Mouse (Mus musculus): ENCODE data around the gene Olfml3. TPM values are rescaled to one million over a fixed set of nuclear protein-coding genes. Genes with fewer than 3 reads are reported as not detected.

The Olfml3 gene
- polyA plus RNA-seq (2012; rRNA removed) (1.2 and 1.3 TPM in 2 replicates), polyA plus RNA-seq (2014; fragmentation: Nextera tagmentation; extraction: Ambion mirVana) (1.7 and 2.0 TPM in 2 replicates)

- TF ChIP-seq EP300 (IDR thresholded peaks at IDR 0.05; ENCODE audit: low read depth) (no peak), CTCF (IDR thresholded peaks at IDR 0.05; ENCODE audit: low read depth) (peak; percentile 82)
- no peak within 1 kb of the TSS for H3K27ac ChIP-seq
These were observed at the start of gene Olfml3 for GRCm38 (mm10) chr3:103737778-103738571. Gene Olfml3, minus strand, starts transcription at chr3:103738001.

GRCm38 (mm10) chr3:103787225-103787624, 49.4 kb upstream of the Olfml3 start:
- 40% methylated on average over 7 of the region's 7 CpGs for WGBS (ENCODE audit: insufficient replicate concordance)
- no peak overlapping the region for H3K9ac ChIP-seq (replicated peaks)
- H3K27me3 ChIP-seq (ENCODE audit: control insufficient read depth, insufficient read depth, low read length): no peaks in the 10 kb centered on the region
- DNase-seq (ENCODE audit: low read depth in 3 of 3, low spot score in 3 of 3): no peak
- peak overlapping the region in 1 of 2 experiments; percentile 25; a peak in 2 of 4 replicates for H3K4me3 ChIP-seq (ENCODE audit: insufficient read depth in 1 of 2, low read depth in 2 of 2, low read length in 2 of 2)
- H3K27ac ChIP-seq: peak overlapping the region; percentile 40; the same call in 1 of the 2 replicates
- H3K36me3 ChIP-seq (replicated peaks; ENCODE audit: control insufficient read depth, insufficient read depth, low read depth): peaks cover 2% of the 10 kb centered on the region; the same call in 1 of the 2 replicates
- TF ChIP-seq CTCF (IDR thresholded peaks at IDR 0.05; ENCODE audit: low read depth) (no peak), EP300 (IDR thresholded peaks at IDR 0.05; ENCODE audit: low read depth) (no peak)
- peaks cover 39 to 47% of the 10 kb centered on the region in 2 experiments for H3K4me1 ChIP-seq (replicated peaks; ENCODE audit: control insufficient read depth in 2 of 2, insufficient read depth in 2 of 2, low read length in 1 of 2)
- no peaks in the 10 kb centered on the region for H3K9me3 ChIP-seq (ENCODE audit: control insufficient read depth, low read length)
- peak overlapping the region; percentile 49 for H3K4me2 ChIP-seq (ENCODE audit: low read depth)
- ATAC-seq (ENCODE audit: insufficient read depth): no peak

More at GRCm38 (mm10) chr3:103737778-103738571, at the start of gene Olfml3:
- Histone ChIP-seq H3K36me3 (replicated peaks; ENCODE audit: control insufficient read depth, insufficient read depth, low read depth) (peaks cover 19% of the 10 kb centered on the region), H3K9ac (replicated peaks) (no peak within 1 kb of the TSS), H3K4me2 (ENCODE audit: low read depth) (peak within 1 kb of the TSS; percentile 54), H3K9me3 (ENCODE audit: control insufficient read depth, low read length) (no peaks in the 10 kb centered on the region), H3K27me3 (ENCODE audit: control insufficient read depth, insufficient read depth, low read length) (no peaks in the 10 kb centered on the region), H3K4me1 (replicated peaks; ENCODE audit: control insufficient read depth in 2 of 2, insufficient read depth in 2 of 2, low read length in 1 of 2) (no peaks in the 10 kb centered on the region; a peak in 2 of 4 replicates), H3K4me3 (ENCODE audit: insufficient read depth in 1 of 2, low read depth in 2 of 2, low read length in 2 of 2) (peak within 1 kb of the TSS; percentile 18 to 27)
- ATAC-seq (ENCODE audit: insufficient read depth): peak; percentile 73
- DNase-seq (ENCODE audit: low read depth in 3 of 3, low spot score in 3 of 3): peak; percentile 42 to 54 (median 52)
- under 1% methylated on average over 18 of the region's 18 CpGs for WGBS (ENCODE audit: insufficient replicate concordance)

- Histone ChIP-seq H3K9ac (replicated peaks) (no peak overlapping the region), H3K9me3 (ENCODE audit: control insufficient read depth, low read length) (no peaks in the 10 kb centered on the region), H3K36me3 (replicated peaks; ENCODE audit: control insufficient read depth, insufficient read depth, low read depth) (peaks cover 12% of the 10 kb centered on the region), H3K27me3 (ENCODE audit: control insufficient read depth, insufficient read depth, low read length) (no peaks in the 10 kb centered on the region), H3K4me1 (replicated peaks; ENCODE audit: control insufficient read depth in 2 of 2, insufficient read depth in 2 of 2, low read length in 1 of 2) (peaks cover 23 to 36% of the 10 kb centered on the region in 2 experiments), H3K4me2 (ENCODE audit: low read depth) (no peak overlapping the region), H3K4me3 (ENCODE audit: insufficient read depth in 1 of 2, low read depth in 2 of 2, low read length in 2 of 2) (no peak overlapping the region), H3K27ac (peak overlapping the region; percentile 18)
- ATAC-seq (ENCODE audit: insufficient read depth) (no peak), DNase-seq (ENCODE audit: low read depth in 3 of 3, low spot score in 3 of 3) (no peak)
- TF ChIP-seq CTCF (IDR thresholded peaks at IDR 0.05; ENCODE audit: low read depth): no peak
- no peak for TF ChIP-seq EP300 (IDR thresholded peaks at IDR 0.05; ENCODE audit: low read depth)
- WGBS (ENCODE audit: insufficient replicate concordance): 45% methylated on average over 4 of the region's 4 CpGs
These were observed 45.2 kb upstream of the Olfml3 start for GRCm38 (mm10) chr3:103782844-103783609.

GRCm38 (mm10) chr3:103780777-103781176, 43.0 kb upstream of the Olfml3 start:
- Histone ChIP-seq H3K9me3 (ENCODE audit: control insufficient read depth, low read length) (no peaks in the 10 kb centered on the region), H3K27me3 (ENCODE audit: control insufficient read depth, insufficient read depth, low read length) (no peaks in the 10 kb centered on the region), H3K36me3 (replicated peaks; ENCODE audit: control insufficient read depth, insufficient read depth, low read depth) (peaks cover 28% of the 10 kb centered on the region), H3K27ac (no peak overlapping the region), H3K9ac (replicated peaks) (no peak overlapping the region), H3K4me3 (ENCODE audit: insufficient read depth in 1 of 2, low read depth in 2 of 2, low read length in 2 of 2) (no peak overlapping the region), H3K4me2 (ENCODE audit: low read depth) (no peak overlapping the region), H3K4me1 (replicated peaks; ENCODE audit: control insufficient read depth in 2 of 2, insufficient read depth in 2 of 2, low read length in 1 of 2) (peaks cover 10 to 24% of the 10 kb centered on the region in 2 experiments)
- DNase-seq (ENCODE audit: low read depth in 3 of 3, low spot score in 3 of 3) (no peak), ATAC-seq (ENCODE audit: insufficient read depth) (no peak)
- TF ChIP-seq EP300 (IDR thresholded peaks at IDR 0.05; ENCODE audit: low read depth): no peak
- no peak for TF ChIP-seq CTCF (IDR thresholded peaks at IDR 0.05; ENCODE audit: low read depth)
- 75% methylated on average over 5 of the region's 5 CpGs for WGBS (ENCODE audit: insufficient replicate concordance)
